ENCODE assay signal across 8 mouse cellular contexts in genomic region chr17:31073273-31074052, GRCm38 (mm10). TPM values are rescaled to one million over a fixed set of nuclear protein-coding genes. Genes with fewer than 3 reads are reported as not detected.
DNase-seq lines count a peak whose midpoint lies in the region; ATAC-seq lines count a peak whose summit lies in the region.

No protein-coding gene starts in this region.

- peak; percentile 70 for DNase-seq in adrenal gland, adult 2 months
- peak; percentile 87 for DNase-seq in embryo, embryonic 10.5 days (ENCODE audit: low spot score)
- DNase-seq in gastrocnemius, postnatal 4 days (ENCODE audit: low spot score in 2 of 2) = peak; percentile 37 to 46
- peak; percentile 84 to 85 for DNase-seq in left cerebral cortex, postnatal 25 days (ENCODE audit: low spot score in 2 of 2)
- DNase-seq in right cerebral cortex, postnatal 36 days (ENCODE audit: low spot score in 2 of 2) = peak; percentile 78 to 81
- DNase-seq in adipocyte (ENCODE audit: low spot score) = no peak

- peak overlapping the region; percentile 25 for H3K4me3 ChIP-seq in intestine, embryonic 15.5 days (replicated peaks)

- H3K27me3 ChIP-seq in intestine, embryonic 15.5 days (replicated peaks) = no peaks in the 10 kb centered on the region

- no peak overlapping the region for H3K9ac ChIP-seq in intestine, embryonic 15.5 days

- no peaks in the 10 kb centered on the region for H3K36me3 ChIP-seq in intestine, embryonic 15.5 days

- peak overlapping the region; percentile 63 for H3K4me2 ChIP-seq in intestine, embryonic 15.5 days (replicated peaks)

- H3K4me1 ChIP-seq in intestine, embryonic 15.5 days (replicated peaks) = peaks cover 23% of the 10 kb centered on the region

- no peaks in the 10 kb centered on the region for H3K9me3 ChIP-seq in intestine, embryonic 15.5 days

- WGBS in intestine, embryonic 15.5 days = 1% methylated on average over 31 of the region's 31 CpGs

- peak; percentile 91 for ATAC-seq in intestine, embryonic 15.5 days
- ATAC-seq in megakaryocyte-erythroid progenitor cell, adult 5-6 weeks (replicated peaks; ENCODE audit: low FRiP score, low TSS enrichment, poor library complexity, severe bottlenecking) = 0 out of 2 replicates have a peak, but pooled peaks have one; percentile 34

- H3K27ac ChIP-seq in intestine, embryonic 15.5 days = 0 out of 2 replicates have a peak overlapping the region, but pooled peaks have one; percentile 23

- intact Hi-C loops in left cerebral cortex, postnatal 25 days (cut with DNase I) = no loop called here

RNA-seq across cellular contexts. Expression of gene Abcg1, which starts 16.0 kb away (rescaled TPM):
- total RNA-seq in adrenal gland, adult 2 months (2021) = 10 to 100 TPM in 1 of 2 experiments, 1 to 10 TPM in 1; 5.2 to 18.6 TPM
- 7.9 and 8.2 TPM in 2 replicates for polyA plus RNA-seq in adrenal gland, adult 2 months (2012; rRNA removed)
- total RNA-seq in gastrocnemius, postnatal 4 days (2021) = 1 to 10 TPM; 5.9 to 6.8 TPM
- polyA plus RNA-seq in intestine, embryonic 15.5 days (2015; fragmentation: Nextera tagmentation; extraction: Ambion mirVana) = 5.8 and 6.2 TPM in 2 replicates
- 10 to 100 TPM; 61.4 to 65.9 TPM for total RNA-seq in left cerebral cortex, postnatal 25 days (2021)
- 5.4 and 8.5 TPM in 2 replicates for total RNA-seq in megakaryocyte-erythroid progenitor cell, adult 5-6 weeks (2014; fragmentation: Nextera tagmentation)
- 5.1 and 9.6 TPM in 2 replicates for total RNA-seq in megakaryocyte-erythroid progenitor cell, adult 5-6 weeks (2017)

RNA-seq across cellular contexts. Expression of gene Tff3, which starts 56.0 kb away (rescaled TPM):
- total RNA-seq in adrenal gland, adult 2 months (2021) = not detected
- 0.44 and 0.48 TPM in 2 replicates for polyA plus RNA-seq in adrenal gland, adult 2 months (2012; rRNA removed)
- not detected for total RNA-seq in gastrocnemius, postnatal 4 days (2021)
- 710 and 905 TPM in 2 replicates for polyA plus RNA-seq in intestine, embryonic 15.5 days (2015; fragmentation: Nextera tagmentation; extraction: Ambion mirVana)
- not detected for total RNA-seq in left cerebral cortex, postnatal 25 days (2021)
- total RNA-seq in megakaryocyte-erythroid progenitor cell, adult 5-6 weeks (2014; fragmentation: Nextera tagmentation) = not detected in 2 replicates
- total RNA-seq in megakaryocyte-erythroid progenitor cell, adult 5-6 weeks (2017) = not detected in 2 replicates
